Mouse (Mus musculus) neural tube, embryonic 15.5 days (tissue): ENCODE data around the gene Med14. TPM values are rescaled to one million over a fixed set of nuclear protein-coding genes. Genes with fewer than 3 reads are reported as not detected.

Source experiments
- ATAC-seq: fragments of 200-750 bp; cut with Nextera tagmentation; 2 replicates; pipeline ENCODE4 v1.8.0; 2017; ENCODE audit warnings: mild to moderate bottlenecking, moderate TSS enrichment, moderate library complexity; ENCODE audit not compliant: low FRiP score
- H3K27ac ChIP-seq: fragments of 300-500 bp; sonication (generic); replicated peaks from 2 replicates; pipeline ENCODE4 v1.5.1; 2015; ENCODE audit warnings: mild to moderate bottlenecking, inconsistent platforms
- H3K27me3 ChIP-seq: fragments of 300-500 bp; sonication (generic); replicated peaks from 2 replicates; pipeline ENCODE4 v1.6.1; 2015; ENCODE audit warnings: inconsistent platforms
- H3K36me3 ChIP-seq: fragments of 300-500 bp; sonication (generic); 2 replicates; pipeline ENCODE4 v1.6.1; 2015; ENCODE audit warnings: inconsistent platforms
- H3K4me1 ChIP-seq: fragments of 300-500 bp; sonication (generic); 2 replicates; pipeline ENCODE4 v1.6.1; 2015; ENCODE audit warnings: inconsistent platforms
- H3K4me2 ChIP-seq: fragments of 300-500 bp; sonication (generic); 2 replicates; pipeline ENCODE4 v1.6.1; 2015; ENCODE audit warnings: inconsistent platforms, mild to moderate bottlenecking, moderate library complexity
- H3K4me3 ChIP-seq: fragments of 300-500 bp; sonication (generic); replicated peaks from 2 replicates; pipeline ENCODE4 v1.5.1; 2015; ENCODE audit warnings: mild to moderate bottlenecking, inconsistent platforms
- H3K9ac ChIP-seq: fragments of 300-500 bp; sonication (generic); replicated peaks from 2 replicates; pipeline ENCODE4 v1.6.1; 2015; ENCODE audit warnings: mild to moderate bottlenecking, inconsistent platforms
- H3K9me3 ChIP-seq: fragments of 300-500 bp; sonication (generic); replicated peaks from 2 replicates; pipeline ENCODE4 v1.6.1; 2016; ENCODE audit warnings: inconsistent platforms
- WGBS: fragments of 180-500 bp; shearing (Covaris S2); methylation state at CpG from one replicate; pipeline ENCODE4 v1.1.7; 2015; ENCODE audit warnings: mixed read lengths; 5-methylcytosine and 5-hydroxymethylcytosine counted together
- polyA plus RNA-seq: library from polyadenylated mRNA; unstranded; fragments of >200 nt; fragmentation: Nextera tagmentation; extraction: Ambion mirVana; gene quantifications from 2 replicates; pipeline ENCODE4 v1.2.1, GENCODE M21; 2015

Gene Med14
- polyA plus RNA-seq, result 11.9 and 13.2 TPM in 2 replicates

GRCm38 (mm10) chrX:12761626-12762333 is at the start of gene Med14:
Med14 (minus strand) TSS chrX:12762073.
- WGBS, result 11% methylated on average over 70 of the region's 79 CpGs
- H3K27me3 ChIP-seq, result 0 out of 2 replicates have a peak, but pooled peaks cover 2% of the 10 kb centered on the region
- no peaks in the 10 kb centered on the region for H3K9me3 ChIP-seq
- H3K4me1 ChIP-seq, result peaks cover 14% of the 10 kb centered on the region; the same call in 1 of the 2 replicates
- peak within 1 kb of the TSS; percentile 56 for H3K4me2 ChIP-seq
- peak; percentile 95 for ATAC-seq
- H3K4me3 ChIP-seq, result peak within 1 kb of the TSS; percentile 58
- no peaks in the 10 kb centered on the region for H3K36me3 ChIP-seq
- peak within 1 kb of the TSS; percentile 68 for H3K9ac ChIP-seq
- H3K27ac ChIP-seq, result peak within 1 kb of the TSS; percentile 94

- Histone ChIP-seq H3K4me2 (no peak overlapping the region), H3K9ac (no peak overlapping the region), H3K4me3 (no peak overlapping the region), H3K4me1 (no peaks in the 10 kb centered on the region), H3K9me3 (no peaks in the 10 kb centered on the region), H3K27ac (no peak overlapping the region), H3K36me3 (no peaks in the 10 kb centered on the region), H3K27me3 (no peaks in the 10 kb centered on the region)
- no peak for ATAC-seq
- WGBS, result 72% methylated on average over 4 of the region's 4 CpGs
Observed at GRCm38 (mm10) chrX:12800559-12800958, 38.7 kb upstream of the Med14 start.

- Histone ChIP-seq H3K4me3 (no peak overlapping the region), H3K4me1 (0 out of 2 replicates have a peak, but pooled peaks cover 3% of the 10 kb centered on the region), H3K9ac (no peak overlapping the region), H3K36me3 (no peaks in the 10 kb centered on the region), H3K9me3 (no peaks in the 10 kb centered on the region), H3K27me3 (no peaks in the 10 kb centered on the region), H3K27ac (no peak overlapping the region), H3K4me2 (no peak overlapping the region)
- no peak for ATAC-seq
- WGBS, result 62% methylated on average over 2 of the region's 2 CpGs
Observed at GRCm38 (mm10) chrX:12794842-12795241, 33.0 kb upstream of the Med14 start.

- Histone ChIP-seq H3K27me3 (no peaks in the 10 kb centered on the region), H3K9ac (no peak overlapping the region), H3K4me3 (no peak overlapping the region), H3K36me3 (no peaks in the 10 kb centered on the region), H3K4me1 (0 out of 2 replicates have a peak, but pooled peaks cover 3% of the 10 kb centered on the region), H3K9me3 (no peaks in the 10 kb centered on the region), H3K27ac (peak overlapping the region; percentile 74), H3K4me2 (no peak overlapping the region)
- ATAC-seq, result peak; percentile 79
- 48% methylated on average over 4 of the region's 4 CpGs for WGBS
Observed at GRCm38 (mm10) chrX:12791674-12792340, 29.9 kb upstream of the Med14 start.

GRCm38 (mm10) chrX:12773236-12773635 is 11.4 kb upstream of the Med14 start:
- H3K9ac ChIP-seq, result no peak overlapping the region
- 81% methylated on average over 3 of the region's 3 CpGs for WGBS
- H3K4me1 ChIP-seq, result no peaks in the 10 kb centered on the region
- H3K36me3 ChIP-seq, result 0 out of 2 replicates have a peak, but pooled peaks cover 6% of the 10 kb centered on the region
- H3K27ac ChIP-seq, result no peak overlapping the region
- ATAC-seq, result no peak
- H3K27me3 ChIP-seq, result no peaks in the 10 kb centered on the region
- H3K9me3 ChIP-seq, result no peaks in the 10 kb centered on the region
- no peak overlapping the region for H3K4me2 ChIP-seq
- H3K4me3 ChIP-seq, result no peak overlapping the region

- H3K36me3 ChIP-seq, result 0 out of 2 replicates have a peak, but pooled peaks cover 6% of the 10 kb centered on the region
- H3K4me2 ChIP-seq, result no peak overlapping the region
- H3K9me3 ChIP-seq, result no peaks in the 10 kb centered on the region
- no peak for ATAC-seq
- H3K4me1 ChIP-seq, result no peaks in the 10 kb centered on the region
- H3K9ac ChIP-seq, result no peak overlapping the region
- no peaks in the 10 kb centered on the region for H3K27me3 ChIP-seq
- 57% methylated on average over 2 of the region's 2 CpGs for WGBS
- no peak overlapping the region for H3K4me3 ChIP-seq
- H3K27ac ChIP-seq, result no peak overlapping the region
Observed at GRCm38 (mm10) chrX:12771561-12771960, 9.7 kb upstream of the Med14 start.

- no peak overlapping the region for H3K27ac ChIP-seq
- ATAC-seq, result no peak
- H3K9ac ChIP-seq, result no peak overlapping the region
- no peak overlapping the region for H3K4me3 ChIP-seq
- no peaks in the 10 kb centered on the region for H3K27me3 ChIP-seq
- 45% methylated on average over 3 of the region's 3 CpGs for WGBS
- no peaks in the 10 kb centered on the region for H3K9me3 ChIP-seq
- 0 out of 2 replicates have a peak, but pooled peaks cover 3% of the 10 kb centered on the region for H3K36me3 ChIP-seq
- H3K4me2 ChIP-seq, result no peak overlapping the region
- no peaks in the 10 kb centered on the region for H3K4me1 ChIP-seq
Observed at GRCm38 (mm10) chrX:12768571-12768970, 6.7 kb upstream of the Med14 start.

GRCm38 (mm10) chrX:12766846-12767564 is 5.1 kb upstream of the Med14 start:
- H3K36me3 ChIP-seq, result no peaks in the 10 kb centered on the region
- H3K27ac ChIP-seq, result no peak overlapping the region
- H3K4me3 ChIP-seq, result no peak overlapping the region
- H3K27me3 ChIP-seq, result no peaks in the 10 kb centered on the region
- no peaks in the 10 kb centered on the region for H3K4me1 ChIP-seq
- H3K9ac ChIP-seq, result no peak overlapping the region
- no peak overlapping the region for H3K4me2 ChIP-seq
- WGBS, result 60% methylated on average over 4 of the region's 4 CpGs
- ATAC-seq, result no peak
- no peaks in the 10 kb centered on the region for H3K9me3 ChIP-seq

- ATAC-seq, result no peak
- Histone ChIP-seq H3K27me3 (0 out of 2 replicates have a peak, but pooled peaks cover 2% of the 10 kb centered on the region), H3K4me1 (0 out of 2 replicates have a peak, but pooled peaks cover 7% of the 10 kb centered on the region), H3K4me2 (peak overlapping the region; percentile 56), H3K9ac (peak overlapping the region; percentile 54), H3K4me3 (peak overlapping the region; percentile 58), H3K27ac (peak overlapping the region; percentile 94), H3K36me3 (no peaks in the 10 kb centered on the region), H3K9me3 (no peaks in the 10 kb centered on the region)
- 39% methylated on average over 3 of the region's 3 CpGs for WGBS
Observed at GRCm38 (mm10) chrX:12763127-12763834, 1.4 kb upstream of the Med14 start.

- no peak for ATAC-seq
Observed at GRCm38 (mm10) chrX:12762334-12763126, 657 bp upstream of the Med14 start.

More at GRCm38 (mm10) chrX:12762334-12763126, 657 bp upstream of the Med14 start:
- Histone ChIP-seq H3K9ac (peak overlapping the region; percentile 54), H3K4me2 (peak overlapping the region; percentile 56), H3K27ac (peak overlapping the region; percentile 94), H3K9me3 (no peaks in the 10 kb centered on the region), H3K4me3 (peak overlapping the region; percentile 58), H3K27me3 (0 out of 2 replicates have a peak, but pooled peaks cover 2% of the 10 kb centered on the region), H3K4me1 (peaks cover 12% of the 10 kb centered on the region; the same call in 1 of the 2 replicates), H3K36me3 (no peaks in the 10 kb centered on the region)
- WGBS, result 15% methylated on average over 32 of the region's 32 CpGs
